In genomic region chr4:55650186-55650585, GRCm38 (mm10) we compare ENCODE assay signal across 8 mouse cellular contexts.
A peak's percentile ranks its signal among the peaks of the same experiment; 100 is the strongest.
DNase-seq lines count a peak whose midpoint lies in the region; ATAC-seq and TF ChIP-seq lines count a peak whose summit lies in the region.

No protein-coding gene starts in this region.

- no peak overlapping the region for H3K9ac ChIP-seq in intestine, embryonic 15.5 days
- H3K9ac ChIP-seq in intestine, postnatal 0 days (ENCODE audit: low read depth, low read length): no peak overlapping the region
- peak overlapping the region; percentile 33; the same call in 1 of the 2 replicates for H3K9ac ChIP-seq in embryonic facial prominence, embryonic 13.5 days
- H3K9ac ChIP-seq in midbrain, embryonic 13.5 days (replicated peaks): no peak overlapping the region

- peak; percentile 33 to 47 for DNase-seq in heart, postnatal 36 days
- no peak for DNase-seq in layer of hippocampus, adult 18-20 months (ENCODE audit: low spot score in 2 of 2)
- DNase-seq in spleen, postnatal 36 days (ENCODE audit: low spot score in 2 of 2): no peak

- no peak for ATAC-seq in intestine, embryonic 15.5 days
- no peak for ATAC-seq in intestine, postnatal 0 days
- no peak for ATAC-seq in embryonic facial prominence, embryonic 13.5 days (ENCODE audit: insufficient number of reproducible peaks, insufficient read depth, low FRiP score, low TSS enrichment, low read depth)
- ATAC-seq in midbrain, embryonic 13.5 days: 0 out of 2 replicates have a peak, but pooled peaks have one; percentile 32
- no peak for ATAC-seq in megakaryocyte, adult 5-6 weeks (ENCODE audit: poor library complexity, severe bottlenecking)

- H3K4me2 ChIP-seq in intestine, embryonic 15.5 days (replicated peaks): no peak overlapping the region
- H3K4me2 ChIP-seq in intestine, postnatal 0 days (replicated peaks; ENCODE audit: low read depth): no peak overlapping the region
- peak overlapping the region; percentile 75; the same call in 1 of the 2 replicates for H3K4me2 ChIP-seq in embryonic facial prominence, embryonic 13.5 days
- peak overlapping the region; percentile 70 for H3K4me2 ChIP-seq in midbrain, embryonic 13.5 days (replicated peaks)

- TF ChIP-seq CTCF in intestine, postnatal 0 days (IDR thresholded peaks at IDR 0.05; ENCODE audit: low read depth): no peak

- H3K36me3 ChIP-seq in intestine, embryonic 15.5 days: no peaks in the 10 kb centered on the region
- H3K36me3 ChIP-seq in intestine, postnatal 0 days (ENCODE audit: control insufficient read depth, insufficient read depth): no peaks in the 10 kb centered on the region
- no peaks in the 10 kb centered on the region for H3K36me3 ChIP-seq in embryonic facial prominence, embryonic 13.5 days
- no peaks in the 10 kb centered on the region for H3K36me3 ChIP-seq in midbrain, embryonic 13.5 days

- H3K9me3 ChIP-seq in intestine, embryonic 15.5 days: no peaks in the 10 kb centered on the region
- H3K9me3 ChIP-seq in intestine, postnatal 0 days (ENCODE audit: control insufficient read depth): no peaks in the 10 kb centered on the region
- no peaks in the 10 kb centered on the region for H3K9me3 ChIP-seq in embryonic facial prominence, embryonic 13.5 days
- H3K9me3 ChIP-seq in midbrain, embryonic 13.5 days: no peaks in the 10 kb centered on the region

- H3K4me3 ChIP-seq in intestine, embryonic 15.5 days (replicated peaks): no peak overlapping the region
- no peak overlapping the region for H3K4me3 ChIP-seq in intestine, postnatal 0 days (ENCODE audit: low read depth, low read length)
- no peak overlapping the region for H3K4me3 ChIP-seq in embryonic facial prominence, embryonic 13.5 days
- no peak overlapping the region for H3K4me3 ChIP-seq in midbrain, embryonic 13.5 days (replicated peaks)

- H3K27me3 ChIP-seq in intestine, embryonic 15.5 days (replicated peaks): peaks cover 8% of the 10 kb centered on the region; the same call in 1 of the 2 replicates
- H3K27me3 ChIP-seq in intestine, postnatal 0 days (replicated peaks; ENCODE audit: control insufficient read depth, insufficient read depth, low read length): peaks cover 10% of the 10 kb centered on the region
- 0 out of 2 replicates have a peak, but pooled peaks cover 10% of the 10 kb centered on the region for H3K27me3 ChIP-seq in embryonic facial prominence, embryonic 13.5 days
- H3K27me3 ChIP-seq in midbrain, embryonic 13.5 days: peaks cover 22% of the 10 kb centered on the region

- peaks cover 10% of the 10 kb centered on the region for H3K4me1 ChIP-seq in intestine, embryonic 15.5 days (replicated peaks)
- H3K4me1 ChIP-seq in intestine, postnatal 0 days (replicated peaks; ENCODE audit: control insufficient read depth, insufficient read depth, low read length): no peaks in the 10 kb centered on the region
- peaks cover 54% of the 10 kb centered on the region for H3K4me1 ChIP-seq in embryonic facial prominence, embryonic 13.5 days
- H3K4me1 ChIP-seq in midbrain, embryonic 13.5 days (replicated peaks): peaks cover 16% of the 10 kb centered on the region

- WGBS in intestine, embryonic 15.5 days: 69% methylated on average over 7 of the region's 7 CpGs
- WGBS in intestine, postnatal 0 days: 58% methylated on average over 7 of the region's 7 CpGs
- 58% methylated on average over 7 of the region's 7 CpGs for WGBS in embryonic facial prominence, embryonic 13.5 days
- WGBS in midbrain, embryonic 13.5 days: 67% methylated on average over 7 of the region's 7 CpGs

- intact Hi-C loops in heart, postnatal 36 days (cut with DNase I): loop anchor here (5.0 kb wide), 3 partner anchors 82 to 712 kb away; no protein-coding TSS in a partner anchor

- 0 out of 2 replicates have a peak overlapping the region, but pooled peaks have one; percentile 95 for H3K27ac ChIP-seq in intestine, embryonic 15.5 days
- H3K27ac ChIP-seq in intestine, postnatal 0 days (ENCODE audit: low read depth, low read length): no peak overlapping the region
- H3K27ac ChIP-seq in embryonic facial prominence, embryonic 13.5 days: peak overlapping the region; percentile 97
- peak overlapping the region; percentile 83; the same call in 1 of the 2 replicates for H3K27ac ChIP-seq in midbrain, embryonic 13.5 days

Comparison
In these comparisons a context has a peak if more than half of its experiments do, and no peak if none do; other contexts are left out.
1. H3K4me2 ChIP-seq: peak in embryonic facial prominence, embryonic 13.5 days (single experiment) and midbrain, embryonic 13.5 days (single experiment); none in intestine, embryonic 15.5 days (single experiment) and intestine, postnatal 0 days (single experiment).
2. DNase-seq: peak in heart, postnatal 36 days (2 of 2); none in layer of hippocampus, adult 18-20 months (0 of 2) and spleen, postnatal 36 days (0 of 2).